Mouse (Mus musculus): Measurements from ENCODE around the gene Asxl1. TPM values are rescaled to one million over a fixed set of nuclear protein-coding genes. Genes with fewer than 3 reads are reported as not detected.
"Not testable (repeated sequence)": the region's sequence is repeated elsewhere in the genome, so short reads cannot be mapped to it uniquely, and the experiment has no call there.

Gene Asxl1
- total RNA-seq, 2 experiments from 2014 or later, result 51.3 to 53.2 TPM

DNA sequence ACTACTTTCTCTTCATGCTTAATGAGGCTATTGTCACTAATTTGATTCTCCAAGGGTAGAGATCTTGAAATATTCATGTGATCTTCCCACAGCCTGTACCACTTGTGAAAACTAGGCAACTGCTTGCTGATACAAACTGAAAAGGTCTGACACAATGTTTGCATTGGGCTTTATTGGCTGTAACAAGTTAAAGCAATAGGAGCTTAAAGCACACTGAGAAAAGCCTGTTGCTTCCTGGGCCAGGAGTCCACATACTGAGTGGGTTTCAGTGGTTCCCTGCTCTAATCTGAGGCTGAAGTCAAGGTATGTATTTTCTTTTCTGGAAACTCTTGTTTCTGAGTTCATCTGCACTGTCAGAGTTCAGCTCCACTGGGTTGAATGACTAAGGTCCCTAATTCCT lies 2.4 kb upstream of the Asxl1 start:
- no peak for DNase-seq (ENCODE audit: low spot score in 2 of 2)

GRCm38 (mm10) chr2:153345071-153345453 lies 567 bp upstream of the Asxl1 start:
- no peak for DNase-seq (ENCODE audit: low spot score in 2 of 2)

DNA sequence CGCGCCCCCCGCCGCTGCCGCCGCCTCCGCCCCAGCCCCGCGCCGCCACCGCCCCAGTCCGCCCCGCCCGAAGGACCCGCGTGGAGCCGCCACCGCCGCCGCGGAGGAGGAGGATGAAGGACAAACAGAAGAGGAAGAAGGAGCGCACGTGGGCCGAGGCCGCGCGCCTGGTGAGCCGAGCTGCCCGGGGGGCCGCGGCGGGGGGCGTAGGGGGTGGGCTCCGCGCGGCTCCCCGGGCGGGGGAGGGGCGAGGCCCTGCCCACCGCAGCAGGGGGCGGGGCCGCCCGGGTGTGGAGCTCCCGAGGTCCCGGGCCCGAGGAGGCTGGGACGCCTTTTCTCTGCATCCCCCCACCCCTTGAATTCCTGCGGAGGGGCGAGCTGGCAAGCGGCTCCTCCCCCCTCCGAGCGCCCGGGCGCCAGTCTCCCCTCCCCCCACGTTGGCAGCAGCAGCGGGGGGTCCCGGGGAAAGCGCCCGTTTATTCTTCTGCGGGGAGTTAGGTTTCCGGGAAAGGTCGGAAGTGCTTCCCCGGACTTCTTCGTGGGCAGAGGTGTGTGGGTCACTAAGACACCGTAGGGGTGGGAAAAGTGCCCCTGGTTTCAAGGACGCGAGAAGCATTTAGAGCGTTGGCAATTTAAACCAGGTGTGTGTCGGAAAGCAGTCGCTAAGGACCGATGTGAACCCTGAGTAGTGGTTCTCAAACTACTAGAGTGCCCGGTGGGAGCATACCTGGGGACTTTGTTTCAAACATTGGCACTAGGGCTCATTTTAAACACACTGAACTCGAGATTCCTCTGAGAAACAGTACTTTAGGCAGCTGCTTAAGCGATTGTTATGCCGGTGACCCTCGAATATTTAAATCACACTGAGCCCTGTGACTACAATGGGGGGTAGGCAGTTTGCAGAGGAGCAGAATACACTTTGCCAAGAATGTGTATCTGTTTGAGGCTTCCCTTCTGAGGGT lies 873 bp downstream of the Asxl1 start:
- DNase-seq (ENCODE audit: low spot score in 2 of 2), result peak; percentile 34 to 37

- DNase-seq (ENCODE audit: low spot score in 2 of 2), result no peak
Observed at GRCm38 (mm10) chr2:153347183-153347781, 1.7 kb downstream of the Asxl1 start.

DNA sequence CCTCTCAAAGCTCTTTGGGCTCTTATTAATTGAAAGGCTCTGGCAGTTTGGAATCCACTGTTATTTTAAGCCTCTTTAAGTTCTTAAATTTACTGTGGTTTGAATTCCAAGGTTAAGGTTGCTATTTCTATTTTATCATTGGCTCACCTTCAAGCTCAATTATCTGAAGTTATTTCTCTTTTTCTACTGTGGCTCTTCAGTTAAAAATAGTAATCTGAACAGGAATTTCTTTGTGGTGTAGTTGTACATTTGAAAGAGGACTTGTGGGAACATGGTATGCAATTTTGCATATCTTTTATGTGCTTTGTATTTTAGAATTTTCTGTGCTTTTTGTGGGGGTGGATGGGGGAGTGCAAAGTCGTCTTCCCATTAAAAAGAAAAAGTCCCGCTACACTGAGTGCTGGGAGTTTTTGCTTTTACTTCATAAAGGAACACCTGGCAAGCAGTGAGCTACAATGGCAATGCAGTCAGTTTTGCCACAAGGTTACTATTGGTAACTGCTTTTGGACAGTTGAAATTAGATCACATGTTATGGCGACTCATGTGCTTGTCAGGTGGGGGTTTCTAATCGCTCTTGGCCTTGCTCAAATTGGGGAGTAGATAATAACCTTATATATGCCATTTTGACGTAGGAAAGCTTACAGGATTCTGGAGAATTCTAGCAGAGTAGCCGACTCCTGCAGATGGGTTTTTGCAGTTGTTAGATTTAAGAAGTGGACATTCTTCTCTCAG lies 2.6 kb downstream of the Asxl1 start:
- DNase-seq (ENCODE audit: low spot score in 2 of 2), result no peak

GRCm38 (mm10) chr2:153350552-153351181 lies 5.0 kb downstream of the Asxl1 start:
- DNase-seq (ENCODE audit: low spot score in 2 of 2), result no peak

GRCm38 (mm10) chr2:153354648-153355047 lies 9.0 kb downstream of the Asxl1 start:
- DNase-seq (ENCODE audit: low spot score in 2 of 2), result no peak

DNA sequence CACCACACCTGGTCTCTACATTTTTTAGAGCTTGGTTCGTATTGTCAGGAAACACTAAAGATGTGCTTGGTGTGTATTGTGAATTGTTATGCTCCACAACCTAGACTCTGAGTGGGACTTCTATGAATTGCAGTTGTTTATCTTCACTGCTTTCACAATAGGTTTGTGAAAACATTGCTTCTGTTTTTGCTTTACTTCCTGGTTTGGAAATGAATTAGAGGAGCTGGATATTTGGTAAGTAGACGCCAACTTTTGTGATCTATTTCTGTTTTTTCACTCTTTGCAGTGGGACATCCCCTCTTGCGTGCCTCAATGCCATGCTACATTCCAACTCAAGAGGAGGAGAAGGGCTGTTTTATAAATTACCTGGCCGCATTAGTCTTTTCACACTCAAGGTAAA lies 11.2 kb downstream of the Asxl1 start:
- no peak for DNase-seq (ENCODE audit: low spot score in 2 of 2)

DNA sequence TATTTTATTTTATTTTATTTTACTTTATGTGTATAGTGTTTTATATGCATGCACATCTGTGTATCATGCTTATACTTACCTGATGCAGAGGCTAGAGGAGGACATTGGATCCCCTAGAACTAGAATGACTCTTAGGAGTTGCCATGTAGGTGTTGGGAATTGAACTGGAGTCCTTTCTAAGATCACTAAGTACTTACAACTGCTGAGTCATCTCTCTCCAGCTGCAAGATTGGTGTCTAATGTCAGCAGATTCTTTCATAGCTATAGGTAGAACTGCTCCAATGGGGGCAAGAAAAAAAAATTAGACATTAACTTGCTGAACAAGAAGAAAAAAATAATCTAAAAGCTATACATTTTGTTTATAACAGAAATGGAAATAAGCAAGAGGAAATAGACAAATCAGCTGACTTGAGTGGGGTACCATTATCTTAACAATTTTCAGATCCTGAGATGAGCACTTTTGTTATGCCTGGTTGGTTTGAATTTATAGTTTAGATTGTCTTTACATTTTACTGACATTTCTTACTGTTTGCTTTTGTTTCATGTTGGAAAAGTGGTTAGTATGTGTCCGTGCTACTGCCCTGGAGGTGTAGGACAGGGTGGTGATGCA lies 15.6 kb downstream of the Asxl1 start:
- DNase-seq (ENCODE audit: low spot score in 2 of 2), result no peak

DNA sequence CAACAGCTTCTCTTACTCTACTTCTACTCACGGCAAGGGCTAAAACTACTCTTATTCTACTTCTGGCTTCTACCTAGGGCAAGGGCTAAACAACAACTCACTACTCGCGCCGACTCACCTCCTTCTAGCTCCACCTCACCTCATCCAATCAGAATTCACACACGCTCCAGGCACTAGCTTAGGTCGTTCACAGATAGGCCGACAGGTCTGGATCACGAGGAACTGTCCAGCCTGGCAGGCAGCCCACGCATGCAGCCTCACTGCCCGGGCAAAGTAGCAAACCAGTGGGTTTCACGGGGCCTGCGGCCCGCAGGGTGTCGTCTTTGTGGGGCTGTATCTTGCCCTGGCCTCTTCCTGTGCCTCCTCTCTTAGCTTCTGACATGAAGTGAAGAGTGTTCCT lies 18.9 kb downstream of the Asxl1 start:
- not testable (repeated sequence) for DNase-seq (ENCODE audit: low spot score in 2 of 2)

- DNase-seq (ENCODE audit: low spot score in 2 of 2), result no peak
Observed at GRCm38 (mm10) chr2:153370871-153371270, 25.2 kb downstream of the Asxl1 start.

DNA sequence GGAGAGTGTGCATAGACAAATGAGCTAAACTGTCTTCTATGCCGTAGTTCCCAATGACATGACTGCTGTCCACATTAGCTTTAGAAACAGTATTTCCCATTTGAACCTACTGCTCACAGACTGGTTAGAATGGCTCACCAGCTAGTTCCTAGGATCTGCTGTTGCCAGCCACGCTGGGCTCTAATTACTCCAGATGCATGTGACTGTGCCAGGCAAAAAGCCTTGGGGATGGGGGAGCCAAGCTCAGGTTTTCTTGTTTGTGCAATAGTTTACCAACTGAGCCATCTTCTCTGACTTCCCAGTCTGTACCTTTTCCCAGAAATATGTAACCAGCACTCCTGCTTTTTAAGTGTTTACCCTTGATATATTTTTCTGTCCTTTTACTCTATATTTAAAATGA lies 29.8 kb downstream of the Asxl1 start:
- no peak for DNase-seq (ENCODE audit: low spot score in 2 of 2)

DNA sequence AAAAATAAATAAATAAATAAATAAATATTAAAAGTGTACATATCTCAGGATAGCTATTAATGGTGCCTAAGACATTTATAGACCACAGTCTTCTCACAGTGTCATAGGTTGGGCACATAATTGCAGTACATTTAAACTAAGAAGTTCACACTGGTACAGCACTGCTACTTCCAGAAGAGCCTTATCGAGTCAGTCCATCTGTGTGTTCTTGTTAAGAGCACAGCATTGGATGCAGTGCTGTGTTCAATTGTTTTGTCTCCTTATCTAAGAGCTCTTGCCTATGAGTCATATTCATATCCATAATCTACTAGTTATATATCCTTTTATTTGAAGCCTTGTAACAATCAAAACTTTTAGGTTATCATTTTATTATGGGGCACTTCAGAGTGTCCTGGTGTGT lies 34.9 kb downstream of the Asxl1 start:
- DNase-seq (ENCODE audit: low spot score in 2 of 2), result no peak

DNA sequence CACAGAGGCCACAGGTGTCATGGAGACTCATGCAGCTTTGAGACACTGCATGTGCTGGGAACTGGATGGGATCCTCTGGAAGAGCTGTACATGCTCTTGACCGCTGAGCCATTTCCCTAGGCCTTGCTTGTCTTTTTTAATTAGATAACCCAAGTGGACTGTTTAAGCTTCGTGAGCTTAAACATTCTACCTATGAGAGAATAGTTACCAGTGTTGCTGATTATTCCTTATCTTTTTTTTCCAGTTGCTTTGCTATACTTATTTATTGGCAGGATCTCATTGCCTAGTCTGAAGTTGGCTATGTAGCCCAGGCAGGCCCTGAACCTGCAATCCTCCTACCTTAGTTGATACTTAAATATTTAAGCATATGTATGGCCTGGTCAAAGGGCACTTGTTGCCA lies 44.2 kb downstream of the Asxl1 start:
- DNase-seq (ENCODE audit: low spot score in 2 of 2), result no peak

DNA sequence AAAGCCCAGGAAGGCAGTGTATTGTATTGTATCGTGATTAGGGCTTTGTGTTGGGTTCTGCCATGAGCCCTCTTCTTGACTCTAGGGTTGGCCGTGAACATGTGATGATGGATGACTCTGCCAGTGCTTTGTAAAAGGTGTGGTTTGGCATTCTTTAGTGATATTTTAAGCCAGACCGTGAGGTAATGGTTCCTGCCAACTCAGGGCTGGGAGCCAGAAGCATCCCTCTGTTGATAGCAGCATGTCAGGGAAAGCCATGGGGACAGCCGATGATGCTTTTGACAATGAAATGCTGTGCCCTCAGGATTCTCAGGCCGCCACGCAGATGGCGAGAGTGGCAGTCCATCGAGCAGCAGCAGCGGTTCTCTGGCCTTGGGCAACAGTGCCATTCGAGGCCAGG lies 47.4 kb downstream of the Asxl1 start:
- no peak for DNase-seq (ENCODE audit: low spot score in 2 of 2)

DNA sequence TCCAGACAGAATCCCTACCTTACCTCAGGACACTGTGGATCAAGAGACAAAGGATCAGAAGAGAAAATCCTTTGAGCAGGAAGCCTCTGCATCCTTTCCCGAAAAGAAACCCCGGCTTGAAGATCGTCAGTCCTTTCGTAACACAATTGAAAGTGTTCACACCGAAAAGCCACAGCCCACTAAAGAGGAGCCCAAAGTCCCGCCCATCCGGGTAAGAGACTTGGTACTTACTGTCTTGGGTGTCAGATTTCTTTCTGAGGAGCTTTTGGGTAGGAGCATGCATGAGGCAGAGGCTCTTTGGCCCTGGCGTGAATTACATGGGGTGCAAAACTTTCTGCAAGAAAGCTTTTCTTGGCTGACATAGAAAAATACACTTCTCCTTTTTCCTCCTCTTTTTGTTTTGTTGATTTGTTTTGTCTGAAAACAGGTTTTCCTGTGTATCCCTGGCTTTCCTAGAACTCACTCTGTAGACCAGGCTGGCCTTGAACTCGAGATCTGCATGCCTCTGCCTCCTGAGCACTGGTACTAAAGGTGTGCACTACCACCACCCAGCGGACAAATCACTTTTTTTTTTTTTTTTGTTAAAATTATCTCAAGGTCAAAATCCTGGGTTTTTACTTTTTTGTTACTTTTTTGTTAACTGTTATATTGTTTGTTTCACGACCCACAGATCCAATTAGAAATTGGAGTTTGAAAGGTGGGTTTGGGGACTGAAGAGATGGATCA lies 52.3 kb downstream of the Asxl1 start:
- DNase-seq (ENCODE audit: low spot score in 2 of 2), result no peak

DNA sequence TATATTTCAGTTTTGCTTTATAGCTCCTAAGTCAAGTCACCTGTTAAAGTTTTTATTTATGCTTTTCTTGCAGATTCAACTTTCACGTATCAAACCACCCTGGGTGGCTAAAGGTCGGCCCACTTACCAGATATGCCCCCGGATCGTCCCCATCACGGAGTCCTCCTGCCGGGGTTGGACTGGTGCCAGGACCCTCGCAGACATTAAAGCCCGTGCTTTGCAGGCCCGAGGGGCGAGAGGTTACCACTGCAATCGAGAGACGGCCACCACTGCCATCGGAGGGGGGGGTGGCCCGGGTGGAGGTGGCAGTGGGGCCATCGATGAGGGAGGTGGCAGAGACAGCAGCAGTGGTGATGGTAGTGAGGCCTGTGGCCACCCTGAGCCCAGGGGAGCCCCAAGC lies 53.5 kb downstream of the Asxl1 start:
- no peak for DNase-seq (ENCODE audit: low spot score in 2 of 2)

GRCm38 (mm10) chr2:153404062-153404461 lies 58.4 kb downstream of the Asxl1 start:
- no peak for DNase-seq (ENCODE audit: low spot score in 2 of 2)

- DNase-seq (ENCODE audit: low spot score in 2 of 2), result no peak
Observed at GRCm38 (mm10) chr2:153404882-153405281, 59.3 kb downstream of the Asxl1 start.

GRCm38 (mm10) chr2:153406882-153407281 lies 61.3 kb downstream of the Asxl1 start:
- DNase-seq (ENCODE audit: low spot score in 2 of 2), result no peak

All from adrenal gland, postnatal 4 days (tissue).